Mouse (Mus musculus) liver, postnatal 0 days (tissue): Measurements from ENCODE around the gene Gspt1.

Source experiments
- CTCF ChIP-seq: sonication (generic); IDR thresholded peaks from 2 replicates; pipeline ENCODE4 v1.5.1; 2016; ENCODE audit warnings: antibody characterized with exemption, low read depth
- EP300 ChIP-seq: IDR thresholded peaks from 2 replicates; pipeline ENCODE4 v1.6.1; 2016; ENCODE audit warnings: antibody characterized with exemption, low read depth, mild to moderate bottlenecking

DNA sequence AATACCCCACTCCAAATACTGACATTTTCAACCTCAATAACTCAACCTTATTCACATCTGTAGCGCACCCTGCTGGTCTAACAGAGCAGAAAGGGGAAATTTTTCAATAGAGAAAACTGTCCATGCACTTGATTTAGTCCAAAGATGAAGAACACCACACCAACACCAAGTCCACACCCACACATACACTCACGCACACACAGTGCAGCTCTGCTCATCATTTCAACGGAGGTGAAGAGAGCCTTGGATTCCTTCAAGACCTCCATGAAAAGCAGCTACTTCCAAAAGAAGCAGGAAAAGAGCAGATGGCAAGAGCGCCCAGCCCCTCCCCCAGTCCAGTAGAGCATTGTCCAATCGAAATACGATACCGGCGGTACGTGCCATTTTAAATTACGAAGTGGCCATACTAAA is 79.4 kb downstream of the Gspt1 start:
- TF ChIP-seq CTCF (peak; percentile 79), EP300 (no peak)
